Mouse (Mus musculus) stomach, postnatal 0 days (tissue): Measurements from ENCODE around the gene Lrrfip2.

Source experiments
- CTCF ChIP-seq: IDR thresholded peaks from 2 replicates; pipeline ENCODE4 v1.5.1; 2016; ENCODE audit warnings: antibody characterized with exemption, low read depth, mild to moderate bottlenecking, moderate library complexity
- EP300 ChIP-seq: optimal IDR thresholded peaks from 2 replicates; pipeline ENCODE3; 2016; ENCODE audit warnings: antibody characterized with exemption

DNA sequence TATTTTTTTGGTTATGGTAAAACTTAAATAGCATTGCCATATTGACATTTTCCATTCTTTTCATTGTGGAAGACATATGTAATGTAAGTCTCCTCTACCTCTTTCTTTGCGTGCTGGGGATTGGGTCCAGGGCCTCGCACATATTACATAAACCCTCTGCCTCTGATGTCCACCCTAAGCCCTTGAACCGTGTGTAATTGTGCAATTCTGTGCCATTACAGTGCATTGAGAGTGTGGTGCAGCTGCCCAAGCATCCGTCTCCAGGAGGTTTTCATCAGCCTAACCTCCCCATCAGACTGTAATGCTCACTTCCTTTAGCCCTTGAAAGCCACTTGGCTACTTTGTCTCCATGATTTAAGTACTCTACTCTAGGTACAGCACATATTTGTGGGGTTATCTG, 7.0 kb downstream of the Lrrfip2 start:
- TF ChIP-seq CTCF = no peak
- no peak for TF ChIP-seq EP300
